Mouse (Mus musculus) hindbrain, embryonic 15.5 days (tissue): ENCODE results near the gene Slc35d1. TPM values are rescaled to one million over a fixed set of nuclear protein-coding genes. Genes with fewer than 3 reads are reported as not detected.

Experiments used
- ATAC-seq: fragments of 200-750 bp; cut with Nextera tagmentation; 2 replicates; pipeline ENCODE4 v1.8.0; 2017; ENCODE audit warnings: low read depth, moderate number of reproducible peaks, moderate TSS enrichment; ENCODE audit not compliant: low FRiP score
- H3K27ac ChIP-seq: fragments of 300-500 bp; sonication (generic); replicated peaks from 2 replicates; pipeline ENCODE4 v1.5.1; 2015; ENCODE audit warnings: mild to moderate bottlenecking, inconsistent platforms
- H3K27me3 ChIP-seq: fragments of 300-500 bp; sonication (generic); 2 replicates; pipeline ENCODE4 v1.6.1; 2015; ENCODE audit warnings: control low read depth, inconsistent platforms
- H3K36me3 ChIP-seq: fragments of 300-500 bp; sonication (generic); 2 replicates; pipeline ENCODE4 v1.6.1; 2015; ENCODE audit warnings: control low read depth, inconsistent platforms
- H3K4me1 ChIP-seq: fragments of 300-500 bp; sonication (generic); replicated peaks from 2 replicates; pipeline ENCODE4 v1.6.1; 2015; ENCODE audit warnings: control low read depth, inconsistent platforms
- H3K4me2 ChIP-seq: fragments of 300-500 bp; sonication (generic); 2 replicates; pipeline ENCODE4 v1.6.1; 2015; ENCODE audit warnings: moderate library complexity, mild to moderate bottlenecking, inconsistent platforms
- H3K4me3 ChIP-seq: fragments of 300-500 bp; sonication (generic); 2 replicates; pipeline ENCODE4 v1.5.1; 2015; ENCODE audit warnings: mild to moderate bottlenecking, inconsistent platforms
- H3K9ac ChIP-seq: fragments of 300-500 bp; sonication (generic); 2 replicates; pipeline ENCODE4 v1.6.1; 2015; ENCODE audit warnings: inconsistent platforms
- H3K9me3 ChIP-seq: fragments of 300-500 bp; sonication (generic); 2 replicates; pipeline ENCODE4 v1.6.1; 2016; ENCODE audit warnings: control low read depth, inconsistent platforms
- WGBS: fragments of 180-500 bp; shearing (Covaris S2); methylation state at CpG from one replicate; pipeline ENCODE4 v1.1.7; 2015; 5-methylcytosine and 5-hydroxymethylcytosine counted together
- polyA plus RNA-seq: library from polyadenylated mRNA; unstranded; fragments of >200 nt; fragmentation: Nextera tagmentation; extraction: Ambion mirVana; gene quantifications from 2 replicates; pipeline ENCODE4 v1.2.1, GENCODE M21; 2015

Slc35d1 gene
- polyA plus RNA-seq, 1 experiment from 2014 or later, result 7.0 TPM

DNA sequence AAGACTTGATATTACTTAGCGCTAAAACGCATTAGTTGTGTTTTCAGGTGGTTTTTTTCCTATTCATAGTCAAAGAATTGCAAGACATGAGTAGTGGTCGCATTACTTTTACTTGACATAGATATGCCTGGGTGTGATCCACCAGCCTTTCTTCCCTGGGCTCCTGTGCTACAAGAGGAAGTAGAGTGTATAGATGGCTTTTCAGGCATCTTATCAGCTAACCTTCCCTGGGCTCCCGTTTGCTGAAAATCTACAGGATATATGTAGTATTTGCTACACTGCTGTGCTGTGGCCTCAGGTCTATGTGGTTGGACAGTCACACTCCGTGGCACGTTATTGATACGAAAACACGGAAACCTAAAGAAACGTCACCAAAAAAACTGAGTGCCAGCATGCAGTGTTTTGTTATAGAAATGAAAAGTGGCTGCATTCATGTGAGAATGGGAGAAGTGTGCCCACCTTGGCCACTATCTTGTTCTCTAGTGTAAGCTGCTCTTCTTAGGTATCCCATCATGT, 94.0 kb downstream of the Slc35d1 start:
- ATAC-seq, result no peak
- H3K27ac ChIP-seq, result no peak overlapping the region
- no peaks in the 10 kb centered on the region for H3K27me3 ChIP-seq
- 85% methylated on average over 9 of the region's 9 CpGs for WGBS
- peaks cover 5% of the 10 kb centered on the region; the same call in 1 of the 2 replicates for H3K36me3 ChIP-seq
- no peak overlapping the region for H3K4me3 ChIP-seq
- H3K4me1 ChIP-seq, result peaks cover 31% of the 10 kb centered on the region
- peak overlapping the region; percentile 92 for H3K4me2 ChIP-seq
- H3K9me3 ChIP-seq, result no peaks in the 10 kb centered on the region
- no peak overlapping the region for H3K9ac ChIP-seq

Other genes with a start within 250 kb of the Slc35d1 start
- 1.6 and 2.6 TPM in 2 replicates for gene Tctex1d1, start 236.6 kb downstream of the Slc35d1 start, polyA plus RNA-seq
- gene Insl5, start 188.3 kb downstream of the Slc35d1 start, polyA plus RNA-seq, result 0.53 TPM in 1 of 2 replicates, not detected in the other
- 26.0 and 30.1 TPM in 2 replicates for gene Mier1, start 100.8 kb downstream of the Slc35d1 start, polyA plus RNA-seq
- 5.2 and 6.6 TPM in 2 replicates for gene Wdr78, start 100.6 kb downstream of the Slc35d1 start, polyA plus RNA-seq
- gene 4921539E11Rik, start 75.7 kb upstream of the Slc35d1 start, polyA plus RNA-seq, result not detected in 2 replicates
- gene Oma1, start 98.6 kb upstream of the Slc35d1 start, polyA plus RNA-seq, result 9.2 and 10.3 TPM in 2 replicates